Mouse (Mus musculus): ENCODE results near the gene Zfp943. TPM values are rescaled to one million over a fixed set of nuclear protein-coding genes. Genes with fewer than 3 reads are reported as not detected.

Gene Zfp943
- polyA plus RNA-seq (2017; shearing (Covaris generic)): 16.4 TPM

GRCm38 (mm10) chr17:21962107-21962907, at the start of gene Zfp943, which contains the start of gene Zfp942:
TSS of gene Zfp943 (plus strand) at chr17:21962552.
TSS of gene Zfp942 (minus strand) at chr17:21962464.

Other genes starting within 250 kb of the Zfp943 start
- 0.74 TPM for gene Zfp229, start 231.8 kb upstream of the Zfp943 start, polyA plus RNA-seq (2017; shearing (Covaris generic))
- 0.14 TPM for gene Zfp820, start 116.8 kb upstream of the Zfp943 start, polyA plus RNA-seq (2017; shearing (Covaris generic))
- gene Zfp995, start 52.6 kb upstream of the Zfp943 start, polyA plus RNA-seq (2017; shearing (Covaris generic)): 11.2 TPM
- gene Zfp942, start 88 bp upstream of the Zfp943 start, polyA plus RNA-seq (2017; shearing (Covaris generic)): 27.4 TPM
- 0.80 TPM for gene Zfp947, start 203.6 kb downstream of the Zfp943 start, polyA plus RNA-seq (2017; shearing (Covaris generic))